Mouse (Mus musculus) kidney, postnatal 0 days (tissue): ENCODE results near the gene H2afz. TPM values are rescaled to one million over a fixed set of nuclear protein-coding genes. Genes with fewer than 3 reads are reported as not detected.

Experiments
- ATAC-seq: fragments of 200-750 bp; cut with Nextera tagmentation; replicated peaks from 2 replicates; pipeline ENCODE4 v1.8.0; 2017; ENCODE audit warnings: low read depth, moderate number of reproducible peaks, moderate TSS enrichment, moderate library complexity; ENCODE audit not compliant: low FRiP score
- DNase-seq: peaks from one replicate; pipeline ENCODE4 v3.0.0-alpha.2; 2016; ENCODE audit warnings: low spot score
- H3K27ac ChIP-seq: fragments of 300-500 bp; sonication (generic); 2 replicates; pipeline ENCODE4 v1.5.1; 2014; ENCODE audit warnings: mild to moderate bottlenecking
- H3K27me3 ChIP-seq: fragments of 300-500 bp; sonication (generic); 2 replicates; pipeline ENCODE4 v1.6.1; 2014; ENCODE audit warnings: low read length, mixed read lengths; ENCODE audit not compliant: insufficient read depth
- H3K36me3 ChIP-seq: fragments of 300-500 bp; sonication (generic); 2 replicates; pipeline ENCODE4 v1.6.1; 2014; ENCODE audit warnings: low read length, mixed read lengths; ENCODE audit not compliant: insufficient read depth
- H3K4me1 ChIP-seq: fragments of 300-500 bp; sonication (generic); replicated peaks from 2 replicates; pipeline ENCODE4 v1.6.1; 2014; ENCODE audit warnings: antibody characterized with exemption, low read length, mixed read lengths; ENCODE audit not compliant: insufficient read depth
- H3K4me2 ChIP-seq: fragments of 300-500 bp; sonication (generic); 2 replicates; pipeline ENCODE4 v1.6.1; 2014; ENCODE audit warnings: mild to moderate bottlenecking, low read length, moderate library complexity, mixed read lengths
- H3K4me3 ChIP-seq: fragments of 300-500 bp; sonication (generic); replicated peaks from 2 replicates; pipeline ENCODE4 v1.5.1; 2014; ENCODE audit warnings: low read depth, low read length
- H3K9ac ChIP-seq: fragments of 300-500 bp; sonication (generic); 2 replicates; pipeline ENCODE4 v1.6.1; 2014; ENCODE audit warnings: low read depth, low read length
- H3K9me3 ChIP-seq: fragments of 300-500 bp; sonication (generic); replicated peaks from 2 replicates; pipeline ENCODE4 v1.6.1; 2016; ENCODE audit warnings: low read length, inconsistent platforms, mixed read lengths
- CTCF ChIP-seq: IDR thresholded peaks from 2 replicates; pipeline ENCODE4 v1.5.1; 2016; ENCODE audit warnings: antibody characterized with exemption, low read depth, mild to moderate bottlenecking, moderate library complexity
- WGBS: fragments of 180-500 bp; shearing (Covaris S2); extraction: QIAGEN DNeasy Blood & Tissue Kit; methylation state at CpG from one replicate; pipeline ENCODE4 v1.1.7; 2014; 5-methylcytosine and 5-hydroxymethylcytosine counted together
- polyA plus RNA-seq: library from polyadenylated mRNA; unstranded; fragments of >200 nt; fragmentation: Nextera tagmentation; extraction: Ambion mirVana; gene quantifications from 2 replicates; pipeline ENCODE4 v1.2.1, GENCODE M21; 2015

The H2afz gene
- polyA plus RNA-seq, 1 experiment from 2014 or later = 1,659 TPM

DNA sequence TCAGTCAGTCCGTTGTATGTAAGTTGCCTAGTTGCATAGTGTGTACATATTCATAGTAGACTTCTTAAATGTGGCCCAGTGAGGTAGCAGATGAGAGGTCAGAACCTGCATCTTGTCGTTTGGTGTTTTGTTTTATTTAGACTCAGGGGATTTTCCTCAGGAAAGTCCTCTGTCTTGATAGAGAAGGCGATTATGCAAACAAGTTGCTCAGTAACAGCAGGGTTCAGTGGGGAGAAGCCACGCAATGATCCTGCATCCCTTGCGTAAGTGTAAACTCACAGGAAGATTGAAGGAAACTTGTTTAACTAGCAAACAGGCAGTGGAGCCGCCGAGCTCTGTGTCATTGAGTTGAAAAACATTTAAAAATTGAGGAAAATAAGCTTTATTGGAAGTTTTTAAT, 23.7 kb downstream of the H2afz start:
- H3K36me3 ChIP-seq = peaks cover 22% of the 10 kb centered on the region
- 87% methylated on average over 7 of the region's 7 CpGs for WGBS
- TF ChIP-seq CTCF = no peak
- no peak overlapping the region for H3K4me2 ChIP-seq
- no peaks in the 10 kb centered on the region for H3K27me3 ChIP-seq
- no peak overlapping the region for H3K4me3 ChIP-seq
- no peaks in the 10 kb centered on the region for H3K9me3 ChIP-seq
- no peak for DNase-seq
- no peak for ATAC-seq
- H3K4me1 ChIP-seq = no peaks in the 10 kb centered on the region
- no peak overlapping the region for H3K27ac ChIP-seq
- no peak overlapping the region for H3K9ac ChIP-seq

DNA sequence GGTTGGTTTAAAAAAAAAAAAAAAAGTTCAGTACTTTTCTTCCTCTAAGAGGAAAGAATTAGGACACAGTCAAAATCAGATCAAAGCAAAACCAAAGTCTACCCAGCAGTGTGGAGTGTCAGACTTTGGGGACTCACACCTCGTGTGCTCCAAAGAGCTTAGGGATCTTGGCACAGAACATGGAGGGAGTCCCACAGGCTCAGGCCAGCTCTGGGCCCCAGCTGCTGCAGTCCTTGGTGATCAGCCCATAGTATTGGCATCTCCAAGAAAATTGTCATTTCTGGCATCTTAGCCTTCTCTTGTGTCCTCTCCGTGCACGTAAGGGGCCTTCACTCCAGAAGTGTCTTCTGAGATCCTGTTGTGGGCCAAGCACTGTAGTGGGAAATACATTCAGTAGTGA, 26.8 kb downstream of the H2afz start:
- no peak for ATAC-seq
- no peak for TF ChIP-seq CTCF
- Histone ChIP-seq H3K27me3 (no peaks in the 10 kb centered on the region), H3K9ac (no peak overlapping the region), H3K9me3 (no peaks in the 10 kb centered on the region), H3K4me2 (no peak overlapping the region), H3K27ac (no peak overlapping the region), H3K4me1 (no peaks in the 10 kb centered on the region), H3K4me3 (no peak overlapping the region), H3K36me3 (peaks cover 26% of the 10 kb centered on the region)
- WGBS = 84% methylated on average over 3 of the region's 3 CpGs
- no peak for DNase-seq

- Histone ChIP-seq H3K27ac (no peak overlapping the region), H3K27me3 (no peaks in the 10 kb centered on the region), H3K36me3 (peaks cover 26% of the 10 kb centered on the region), H3K4me3 (no peak overlapping the region), H3K9ac (no peak overlapping the region), H3K9me3 (no peaks in the 10 kb centered on the region), H3K4me2 (no peak overlapping the region), H3K4me1 (no peaks in the 10 kb centered on the region)
- no peak for TF ChIP-seq CTCF
- ATAC-seq (no peak), DNase-seq (no peak)
- WGBS = 95% methylated on average over 4 of the region's 4 CpGs
Measured at GRCm38 (mm10) chr3:137892118-137892517, 27.8 kb downstream of the H2afz start.

GRCm38 (mm10) chr3:137893789-137894188, 29.5 kb downstream of the H2afz start:
- peaks cover 35% of the 10 kb centered on the region; the same call in 1 of the 2 replicates for H3K36me3 ChIP-seq
- DNase-seq = no peak
- no peaks in the 10 kb centered on the region for H3K9me3 ChIP-seq
- WGBS = 89% methylated on average over 4 of the region's 4 CpGs
- no peak for TF ChIP-seq CTCF
- no peak for ATAC-seq
- H3K9ac ChIP-seq = no peak overlapping the region
- no peak overlapping the region for H3K27ac ChIP-seq
- H3K27me3 ChIP-seq = no peaks in the 10 kb centered on the region
- H3K4me1 ChIP-seq = no peaks in the 10 kb centered on the region
- no peak overlapping the region for H3K4me3 ChIP-seq
- no peak overlapping the region for H3K4me2 ChIP-seq

- peaks cover 27% of the 10 kb centered on the region; the same call in 1 of the 2 replicates for H3K36me3 ChIP-seq
- 87% methylated on average over 3 of the region's 3 CpGs for WGBS
- ATAC-seq (no peak), DNase-seq (no peak)
- no peaks in the 10 kb centered on the region for H3K9me3 ChIP-seq
- H3K4me1 ChIP-seq = no peaks in the 10 kb centered on the region
- no peak overlapping the region for H3K9ac ChIP-seq
- H3K4me2 ChIP-seq = no peak overlapping the region
- H3K27me3 ChIP-seq = no peaks in the 10 kb centered on the region
- H3K27ac ChIP-seq = no peak overlapping the region
- no peak overlapping the region for H3K4me3 ChIP-seq
- peak; percentile 53 for TF ChIP-seq CTCF
Measured at GRCm38 (mm10) chr3:137895196-137895595, 30.9 kb downstream of the H2afz start.

DNA sequence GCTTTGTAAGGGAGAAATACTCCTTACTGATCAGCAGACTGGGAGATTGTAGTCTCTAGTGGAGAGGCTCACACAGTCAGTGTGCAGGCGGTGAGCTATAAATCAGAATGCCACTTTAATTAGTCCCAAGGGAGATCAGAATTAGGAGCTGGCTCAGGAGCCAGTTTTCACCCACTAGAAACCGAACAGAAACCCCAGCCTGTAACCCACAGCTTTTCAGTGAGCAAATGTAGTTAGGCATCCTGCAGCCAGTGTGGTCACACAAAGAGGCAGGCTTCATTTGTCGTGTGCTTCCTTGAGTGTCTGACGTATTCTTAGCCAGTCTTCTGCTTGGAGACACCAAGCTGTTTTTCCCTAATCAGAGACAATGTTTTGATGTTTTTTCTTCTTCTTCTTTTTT, 32.1 kb downstream of the H2afz start:
- H3K9ac ChIP-seq = no peak overlapping the region
- H3K4me3 ChIP-seq = no peak overlapping the region
- ATAC-seq (no peak), DNase-seq (peak; percentile 11)
- H3K4me1 ChIP-seq = no peaks in the 10 kb centered on the region
- no peaks in the 10 kb centered on the region for H3K27me3 ChIP-seq
- peaks cover 27% of the 10 kb centered on the region; the same call in 1 of the 2 replicates for H3K36me3 ChIP-seq
- H3K9me3 ChIP-seq = no peaks in the 10 kb centered on the region
- no peak overlapping the region for H3K4me2 ChIP-seq
- no peak for TF ChIP-seq CTCF
- H3K27ac ChIP-seq = no peak overlapping the region
- 49% methylated on average over 4 of the region's 4 CpGs for WGBS

DNA sequence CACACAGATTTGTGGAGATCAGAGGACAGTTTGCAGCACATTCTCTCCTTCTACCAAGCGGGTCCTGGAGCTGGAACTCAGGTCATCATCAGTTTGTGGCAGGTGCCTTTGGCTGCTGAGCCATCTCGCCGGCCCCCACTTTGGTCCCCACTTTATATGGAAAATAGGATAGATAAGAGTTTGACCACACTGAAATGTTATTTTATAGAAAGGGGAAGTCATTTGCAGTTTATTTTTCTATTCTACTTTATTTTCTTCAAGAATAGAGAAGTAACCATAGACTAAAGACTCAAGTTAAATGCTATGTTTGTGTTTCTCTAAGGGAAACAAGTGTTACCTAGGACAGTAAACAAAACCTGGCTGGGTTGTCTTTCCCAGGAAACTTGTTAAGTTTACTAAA, 32.6 kb downstream of the H2afz start:
- Histone ChIP-seq H3K9ac (no peak overlapping the region), H3K4me1 (no peaks in the 10 kb centered on the region), H3K27ac (no peak overlapping the region), H3K36me3 (peaks cover 27% of the 10 kb centered on the region; the same call in 1 of the 2 replicates), H3K27me3 (no peaks in the 10 kb centered on the region), H3K4me2 (no peak overlapping the region), H3K9me3 (no peaks in the 10 kb centered on the region), H3K4me3 (no peak overlapping the region)
- DNase-seq = no peak
- ATAC-seq = no peak
- no peak for TF ChIP-seq CTCF
- WGBS = 93% methylated on average over 3 of the region's 3 CpGs
